Mouse (Mus musculus) left cerebral cortex, postnatal 36 days (tissue): ENCODE results near the gene Ttc30a2. TPM values are rescaled to one million over a fixed set of nuclear protein-coding genes. Genes with fewer than 3 reads are reported as not detected.
A peak's percentile ranks its signal among the peaks of the same experiment; 100 is the strongest.
"Not testable (repeated sequence)": the region's sequence is repeated elsewhere in the genome, so short reads cannot be mapped to it uniquely, and the experiment has no call there.

ENCODE experiments used
- DNase-seq, 2 experiments: peaks; one replicate each; pipeline ENCODE4 v3.0.0; 2021 to 2022; ENCODE audit warnings: low spot score in 2 of 2, mixed read lengths in 1 of 2
- intact Hi-C: fragments of 180-260 bp; cut with DNase I; formaldehyde crosslinking; loops from one replicate; pipeline ENCODE4 v1.15.1; 2025
- total RNA-seq, 2 experiments: library from RNA; stranded (reverse); gene quantifications; 2 replicates each; pipeline ENCODE4 v1.2.3; 2021

Ttc30a2 gene
- total RNA-seq, 2 experiments from 2014 or later, result 0.25 to 0.27 TPM

- DNase-seq, intact Hi-C loops: not testable (repeated sequence)
These were observed 41.3 kb downstream of the Ttc30a2 start for GRCm38 (mm10) chr2:75936685-75937084.

- intact Hi-C loops, result no loop called here
These were observed 44.4 kb downstream of the Ttc30a2 start for GRCm38 (mm10) chr2:75933541-75933940.

GRCm38 (mm10) chr2:75930941-75931340 is 47.0 kb downstream of the Ttc30a2 start:
- intact Hi-C loops, result no loop called here
- peak in 1 of 2 experiments; percentile 12 for DNase-seq

More at GRCm38 (mm10) chr2:75933541-75933940, 44.4 kb downstream of the Ttc30a2 start:
- no peak for DNase-seq

- intact Hi-C loops, result no loop called here
- no peak for DNase-seq
These were observed 48.1 kb downstream of the Ttc30a2 start for GRCm38 (mm10) chr2:75929786-75930444.

- intact Hi-C loops, result no loop called here
- no peak for DNase-seq
These were observed 48.8 kb downstream of the Ttc30a2 start for GRCm38 (mm10) chr2:75929141-75929540.

- DNase-seq, result no peak
- intact Hi-C loops, result no loop called here
These were observed 50.0 kb downstream of the Ttc30a2 start for GRCm38 (mm10) chr2:75928011-75928410.

GRCm38 (mm10) chr2:75926061-75926460 is 51.9 kb downstream of the Ttc30a2 start:
- intact Hi-C loops, result no loop called here

More at GRCm38 (mm10) chr2:75926061-75926460, 51.9 kb downstream of the Ttc30a2 start:
- DNase-seq, result no peak

Other genes starting within 250 kb of the Ttc30a2 start
- gene Agps, start 146.0 kb downstream of the Ttc30a2 start, total RNA-seq, result 10 to 100 TPM; 36.2 to 40.4 TPM
- gene Ttc30b, start 39.6 kb downstream of the Ttc30a2 start, total RNA-seq, result 10 to 100 TPM; 11.5 to 12.7 TPM
- gene Ttc30a1, start 3.8 kb upstream of the Ttc30a2 start, total RNA-seq, result 1 to 10 TPM; 2.7 to 2.9 TPM